Mouse (Mus musculus) ovary, postnatal 36 days (tissue): ENCODE measurements around the gene Tubgcp6.

Experiments
- DNase-seq: peaks from one replicate; pipeline ENCODE4 v3.0.0; 2022; ENCODE audit warnings: low spot score, mixed read lengths

Tubgcp6 gene

DNA sequence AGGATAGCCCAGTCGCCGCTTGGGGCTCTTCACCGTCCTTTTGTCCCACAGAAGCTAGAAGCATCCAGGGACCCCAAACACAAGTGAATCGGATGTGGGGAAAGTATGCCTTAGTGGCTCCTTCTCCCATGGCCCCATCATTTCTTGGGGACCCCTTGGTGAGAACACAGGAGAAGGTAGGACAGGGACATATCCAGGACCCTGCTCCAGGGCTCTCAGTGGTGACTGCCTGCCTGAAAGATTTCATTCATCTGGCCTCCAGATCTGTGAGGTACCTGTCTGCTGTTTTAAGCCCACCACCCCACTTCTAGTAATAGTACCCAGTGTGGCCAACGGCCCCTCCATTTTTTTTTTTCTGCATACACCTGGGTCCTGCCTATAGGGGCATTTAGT lies 60.4 kb downstream of the Tubgcp6 start:
- peak; percentile 1 for DNase-seq

DNA sequence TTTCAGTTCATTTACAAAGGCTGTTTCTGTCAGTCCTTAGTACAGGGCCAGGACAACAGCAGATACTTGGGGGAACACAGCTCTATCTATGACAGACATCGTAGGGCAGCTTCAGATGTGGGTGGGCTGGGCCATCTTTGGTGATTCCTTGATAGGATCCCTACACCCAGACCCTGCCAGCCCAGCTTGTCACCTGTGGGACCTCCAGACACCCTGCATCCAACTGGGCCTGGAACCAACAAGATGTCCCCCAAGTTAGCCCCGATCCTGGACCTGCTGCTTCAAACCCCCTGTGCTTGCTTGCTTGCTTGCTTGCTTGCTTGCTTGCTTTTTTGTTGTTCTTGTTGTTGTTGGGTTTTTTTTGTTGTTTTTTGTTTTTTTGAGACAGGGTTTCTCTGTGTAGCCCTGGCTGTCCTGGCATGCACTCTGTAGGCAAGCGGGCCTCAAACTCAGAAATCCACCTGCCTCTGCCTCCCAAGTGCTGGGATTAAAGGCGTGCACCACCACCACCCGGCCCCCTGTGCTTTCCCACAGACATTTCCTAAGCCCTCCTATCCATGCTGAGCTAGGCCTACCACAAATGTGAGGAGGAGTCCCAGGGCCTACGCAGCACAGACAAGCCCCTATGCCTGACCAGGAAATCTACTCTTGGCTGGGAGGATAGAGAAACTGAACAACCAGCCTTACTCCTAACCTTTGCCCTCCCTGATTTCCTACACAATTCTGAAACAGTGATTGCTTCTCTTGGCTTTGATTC lies 61.0 kb downstream of the Tubgcp6 start:
- peak; percentile 1 for DNase-seq

DNA sequence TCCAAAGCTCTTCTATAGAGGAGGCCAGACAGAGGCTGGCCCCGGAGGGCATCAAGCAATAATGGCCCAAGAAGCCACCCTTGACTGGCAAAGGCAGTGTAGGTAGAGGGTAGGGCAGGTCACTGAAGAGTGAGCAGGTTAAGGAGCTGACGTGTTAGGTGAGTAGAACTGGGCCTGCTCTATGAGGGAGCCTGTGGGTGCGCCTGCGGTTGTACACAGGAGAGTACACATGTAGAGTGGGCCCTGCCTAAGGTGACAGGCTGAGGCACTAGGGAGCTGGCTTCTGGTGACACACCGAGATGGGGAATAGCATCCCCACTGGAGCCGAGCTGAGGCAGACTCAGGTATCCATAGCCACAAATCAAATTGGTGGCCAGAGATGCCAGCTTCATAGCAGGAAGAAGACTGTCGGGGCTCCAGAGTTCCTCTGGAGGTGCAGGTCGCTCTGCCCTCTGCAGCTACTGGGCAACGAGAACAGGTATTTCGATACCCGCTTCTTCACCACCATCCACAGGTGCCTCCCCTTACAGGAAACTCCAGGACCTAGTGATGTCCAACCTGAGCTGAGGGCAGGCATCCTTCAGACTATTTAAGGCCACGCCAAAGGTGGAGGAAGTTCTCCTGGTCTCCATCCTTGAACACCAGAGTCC lies 62.0 kb downstream of the Tubgcp6 start:
- DNase-seq, result no peak

DNA sequence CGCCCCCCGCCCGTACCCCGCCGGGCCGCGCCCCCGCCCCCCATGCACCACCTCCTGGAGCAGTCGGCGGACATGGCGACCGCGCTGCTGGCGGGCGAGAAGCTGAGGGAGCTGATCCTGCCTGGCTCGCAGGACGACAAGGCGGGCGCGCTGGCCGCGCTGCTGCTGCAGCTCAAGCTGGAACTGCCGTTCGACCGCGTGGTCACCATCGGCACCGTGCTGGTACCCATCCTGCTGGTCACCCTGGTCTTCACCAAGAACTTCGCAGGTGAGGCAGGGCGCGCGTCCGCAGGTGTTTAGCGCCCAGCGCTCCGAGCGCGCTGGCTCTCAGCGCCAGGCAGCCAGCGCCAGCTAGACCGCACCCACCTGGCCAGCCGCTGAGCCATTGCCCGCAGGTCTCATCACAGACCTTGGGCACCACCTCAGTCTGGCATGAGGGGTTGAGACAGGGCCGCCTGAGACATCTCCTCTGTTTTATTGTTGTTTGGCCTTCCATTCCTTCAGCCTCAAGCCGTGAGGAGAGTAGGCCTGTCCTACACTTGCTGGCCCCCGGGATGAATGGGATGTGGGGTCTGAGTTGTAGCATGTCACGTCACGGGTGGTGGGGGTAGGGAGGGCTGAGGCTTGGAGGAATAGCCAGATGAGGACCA lies 62.8 kb downstream of the Tubgcp6 start:
- DNase-seq, result peak; percentile 37

DNA sequence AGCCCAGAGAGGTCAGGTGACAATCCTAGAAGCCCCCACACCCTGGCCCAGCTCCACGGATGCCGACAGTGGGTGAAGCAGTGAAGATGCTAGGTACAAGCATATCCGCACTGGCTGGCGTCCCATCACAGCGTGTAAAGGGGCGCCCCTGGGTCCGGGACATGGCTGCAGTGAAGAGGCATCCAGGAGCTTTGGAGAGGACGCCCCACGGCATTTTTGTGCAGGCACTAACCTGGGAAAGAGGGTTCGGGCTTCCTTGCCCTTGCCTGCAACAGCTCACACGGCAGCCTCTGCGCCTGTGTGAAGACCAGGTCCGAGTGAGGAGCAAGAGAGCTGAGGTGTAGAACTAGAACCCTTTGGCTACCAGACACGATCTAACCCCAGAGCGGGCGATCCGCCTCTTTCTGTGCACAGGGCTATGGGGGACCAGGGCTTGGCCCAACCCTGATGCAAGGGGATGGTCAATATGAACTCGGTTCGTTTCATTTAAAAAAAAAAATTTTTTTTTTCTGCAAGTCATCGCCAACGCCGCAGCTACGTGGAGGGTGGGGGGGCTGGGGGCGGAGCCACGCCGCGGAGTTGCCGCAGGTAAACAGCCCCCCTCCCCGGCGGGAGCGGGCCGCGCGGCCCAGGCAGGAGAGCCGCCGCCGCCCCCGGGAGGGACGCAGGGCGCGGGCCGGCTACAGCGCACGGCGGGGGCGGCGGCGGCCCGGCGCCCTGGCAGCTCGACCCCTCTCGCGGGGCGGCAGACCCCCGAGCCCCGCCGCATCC lies 63.6 kb downstream of the Tubgcp6 start, which contains the start of gene Panx2:
Panx2 (plus strand) TSS at position 574 of the 771 bp plus-strand sequence.
- DNase-seq, result no peak

DNA sequence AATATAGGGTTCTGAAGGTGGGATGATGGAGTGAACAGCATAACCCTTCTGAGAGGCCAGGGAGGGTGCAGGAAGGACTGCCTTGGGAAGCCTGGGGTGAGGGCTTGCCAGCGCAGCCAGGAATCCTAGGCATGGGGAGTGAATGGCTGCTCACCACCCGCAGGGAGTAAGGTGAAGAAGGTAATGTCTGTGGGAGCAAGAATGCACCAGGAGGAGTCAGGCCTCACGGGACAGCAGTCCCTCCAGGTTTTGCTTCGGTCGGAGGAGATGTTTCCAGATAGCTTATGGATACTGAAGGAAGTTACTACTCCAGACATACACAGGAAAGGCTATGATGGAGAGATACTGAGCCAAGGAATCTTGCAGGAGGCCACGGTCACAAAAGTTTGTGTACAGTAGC lies 64.2 kb downstream of the Tubgcp6 start:
- no peak for DNase-seq

DNA sequence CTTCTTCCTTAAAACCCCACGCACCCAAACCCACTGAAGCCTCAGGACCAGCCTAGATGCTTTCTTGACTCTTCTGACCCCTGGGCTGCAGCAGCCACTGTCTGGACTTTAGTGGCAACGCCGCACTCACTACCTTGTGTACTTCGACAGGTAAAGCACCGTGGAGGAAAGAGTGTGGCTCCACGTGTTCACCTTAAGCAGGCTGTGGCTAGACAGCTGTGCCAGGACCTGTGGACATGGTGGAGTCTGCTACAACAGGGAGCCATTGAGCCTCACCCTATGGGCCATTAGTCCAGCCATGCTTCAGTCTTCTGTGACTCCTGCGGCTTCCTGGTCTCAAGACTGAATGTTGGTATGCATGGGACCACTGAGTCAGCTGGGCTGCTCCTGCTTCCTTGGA lies 68.2 kb downstream of the Tubgcp6 start:
- no peak for DNase-seq
